Mouse (Mus musculus): ENCODE measurements around the gene Slc2a8. TPM values are rescaled to one million over a fixed set of nuclear protein-coding genes. Genes with fewer than 3 reads are reported as not detected.

Gene Slc2a8
- polyA plus RNA-seq, 1 experiment from 2014 or later: 14.0 TPM

DNA sequence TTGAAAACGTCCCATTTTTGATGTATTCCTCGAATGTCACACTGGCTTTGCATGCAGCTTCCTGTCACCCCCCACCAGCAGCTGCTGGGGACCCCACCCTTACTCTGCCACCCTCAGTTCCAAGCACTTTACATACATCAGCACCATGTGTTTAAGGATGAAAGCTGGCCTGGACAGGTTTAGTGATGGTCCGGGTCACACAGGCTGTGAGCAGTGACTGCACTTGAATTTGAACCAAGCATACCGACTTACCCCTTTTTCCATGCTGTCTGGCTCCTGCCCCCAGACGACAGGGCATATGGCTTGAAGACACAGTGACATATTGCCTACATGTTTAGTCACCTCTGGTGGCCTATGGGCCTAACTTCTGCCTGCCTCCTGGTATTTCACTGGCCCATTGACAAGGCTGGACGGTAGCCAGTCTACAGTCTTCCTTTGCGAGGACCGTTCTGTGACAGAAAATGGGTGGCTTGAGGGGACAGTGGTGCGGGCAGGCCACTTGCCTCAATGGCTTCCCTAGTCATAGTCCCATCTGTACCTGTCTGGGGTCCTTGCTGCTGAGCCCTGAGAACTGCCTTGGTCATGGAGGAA lies 13.8 kb downstream of the Slc2a8 start:
- H3K27ac ChIP-seq (ENCODE audit: low read length): no peak overlapping the region
- peaks cover 22% of the 10 kb centered on the region for H3K36me3 ChIP-seq (ENCODE audit: control insufficient read depth, insufficient read depth, low read length)
- H3K27me3 ChIP-seq (ENCODE audit: control insufficient read depth, insufficient read depth, low read length): no peaks in the 10 kb centered on the region
- H3K4me2 ChIP-seq (replicated peaks; ENCODE audit: low read depth, low read length): peak overlapping the region; percentile 92; the same call in 1 of the 2 replicates
- no peak for ATAC-seq (ENCODE audit: insufficient number of reproducible peaks, insufficient read depth, low FRiP score, low read depth)
- WGBS: 81% methylated on average over 9 of the region's 9 CpGs
- H3K4me1 ChIP-seq (ENCODE audit: control insufficient read depth, insufficient read depth, low read length): peaks cover 6% of the 10 kb centered on the region; the same call in 1 of the 2 replicates
- H3K9me3 ChIP-seq (ENCODE audit: control insufficient read depth, low read depth, low read length): no peaks in the 10 kb centered on the region
- no peak overlapping the region for H3K9ac ChIP-seq (replicated peaks; ENCODE audit: low read depth, low read length)
- H3K4me3 ChIP-seq (ENCODE audit: low read depth, low read length): 0 out of 2 replicates have a peak overlapping the region, but pooled peaks have one; percentile 66

DNA sequence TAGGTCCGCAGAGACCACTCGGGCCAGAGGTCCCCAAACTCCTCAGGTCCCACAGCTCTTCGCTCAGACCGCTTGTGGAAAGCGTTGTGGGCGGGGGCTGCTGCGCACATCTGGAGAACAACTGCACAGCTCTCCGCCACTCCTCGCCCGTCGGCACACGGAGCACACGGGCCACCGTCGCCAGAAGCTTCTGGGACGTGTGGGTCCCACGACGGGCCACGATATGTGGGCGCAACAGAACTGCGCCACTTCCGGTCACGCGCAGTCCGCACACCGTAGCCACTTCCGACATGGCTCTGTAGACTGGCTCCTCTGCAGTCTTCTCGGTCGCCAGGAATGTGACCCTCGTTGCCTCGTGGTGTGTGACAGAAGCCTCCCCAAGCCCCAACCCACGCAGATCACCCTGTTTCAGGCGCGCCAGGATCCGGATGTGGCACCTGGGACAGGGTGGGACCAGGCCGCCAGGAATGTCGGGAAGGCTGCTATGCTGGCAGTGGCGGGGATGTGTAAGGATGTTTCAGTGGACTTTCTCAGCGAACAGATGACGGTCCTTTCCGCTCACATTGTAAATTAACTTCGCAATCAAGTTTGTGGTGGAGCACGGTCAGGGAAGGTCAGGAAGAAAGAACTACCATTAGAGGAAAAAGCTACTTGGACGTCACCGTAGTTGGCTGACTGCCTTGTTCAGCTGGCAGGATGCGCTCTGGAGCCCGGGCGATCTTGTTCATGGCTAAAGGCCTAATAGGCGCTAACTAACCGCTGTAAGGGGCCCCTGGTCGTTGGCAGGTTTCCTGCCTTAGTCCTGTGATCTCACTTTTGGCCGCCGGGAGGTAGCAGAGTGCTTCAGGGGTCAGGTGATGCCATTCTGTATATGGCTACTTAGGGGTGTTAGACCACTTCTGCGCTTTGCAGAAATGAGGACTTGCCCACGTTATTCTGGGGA lies 14.9 kb downstream of the Slc2a8 start:
- under 1% methylated on average over 55 of the region's 55 CpGs for WGBS
- Histone ChIP-seq H3K9ac (replicated peaks; ENCODE audit: low read depth, low read length) (peak overlapping the region; percentile 65), H3K36me3 (ENCODE audit: control insufficient read depth, insufficient read depth, low read length) (peaks cover 29% of the 10 kb centered on the region), H3K4me2 (replicated peaks; ENCODE audit: low read depth, low read length) (peak overlapping the region; percentile 92), H3K4me1 (ENCODE audit: control insufficient read depth, insufficient read depth, low read length) (peaks cover 6% of the 10 kb centered on the region; the same call in 1 of the 2 replicates), H3K27me3 (ENCODE audit: control insufficient read depth, insufficient read depth, low read length) (no peaks in the 10 kb centered on the region), H3K27ac (ENCODE audit: low read length) (peak overlapping the region; percentile 95), H3K9me3 (ENCODE audit: control insufficient read depth, low read depth, low read length) (no peaks in the 10 kb centered on the region), H3K4me3 (ENCODE audit: low read depth, low read length) (peak overlapping the region; percentile 66)
- peak; percentile 85 for ATAC-seq (ENCODE audit: insufficient number of reproducible peaks, insufficient read depth, low FRiP score, low read depth)

DNA sequence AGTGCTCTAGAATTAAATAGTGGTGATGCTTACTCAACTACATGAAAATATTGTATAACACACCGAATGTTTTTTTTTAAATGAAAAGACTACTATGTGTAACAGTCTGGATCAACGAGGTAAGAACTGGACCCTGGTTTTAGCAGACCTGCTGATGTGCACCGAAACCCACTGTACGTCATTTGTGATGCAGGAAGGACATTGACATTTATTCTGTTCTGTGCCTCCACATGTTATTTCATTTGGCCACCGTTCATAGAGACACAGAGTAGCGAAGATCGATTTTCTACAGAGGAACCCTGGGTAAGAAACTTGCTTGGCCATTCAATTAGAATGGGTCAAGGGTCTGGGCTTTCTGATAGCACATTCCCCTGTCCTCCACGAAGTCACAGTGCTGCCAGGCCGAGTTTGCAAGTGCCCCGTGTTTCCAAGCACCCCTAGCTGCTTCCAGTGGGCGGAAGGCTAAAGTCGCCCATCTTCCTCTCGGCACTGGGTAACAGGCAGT lies 15.6 kb downstream of the Slc2a8 start:
- Histone ChIP-seq H3K27ac (ENCODE audit: low read length) (peak overlapping the region; percentile 95), H3K9me3 (ENCODE audit: control insufficient read depth, low read depth, low read length) (no peaks in the 10 kb centered on the region), H3K4me3 (ENCODE audit: low read depth, low read length) (peak overlapping the region; percentile 66), H3K4me1 (ENCODE audit: control insufficient read depth, insufficient read depth, low read length) (peaks cover 6% of the 10 kb centered on the region; the same call in 1 of the 2 replicates), H3K27me3 (ENCODE audit: control insufficient read depth, insufficient read depth, low read length) (no peaks in the 10 kb centered on the region), H3K4me2 (replicated peaks; ENCODE audit: low read depth, low read length) (peak overlapping the region; percentile 92), H3K36me3 (ENCODE audit: control insufficient read depth, insufficient read depth, low read length) (peaks cover 29% of the 10 kb centered on the region), H3K9ac (replicated peaks; ENCODE audit: low read depth, low read length) (peak overlapping the region; percentile 65)
- no peak for ATAC-seq (ENCODE audit: insufficient number of reproducible peaks, insufficient read depth, low FRiP score, low read depth)
- 7% methylated on average over 13 of the region's 13 CpGs for WGBS

DNA sequence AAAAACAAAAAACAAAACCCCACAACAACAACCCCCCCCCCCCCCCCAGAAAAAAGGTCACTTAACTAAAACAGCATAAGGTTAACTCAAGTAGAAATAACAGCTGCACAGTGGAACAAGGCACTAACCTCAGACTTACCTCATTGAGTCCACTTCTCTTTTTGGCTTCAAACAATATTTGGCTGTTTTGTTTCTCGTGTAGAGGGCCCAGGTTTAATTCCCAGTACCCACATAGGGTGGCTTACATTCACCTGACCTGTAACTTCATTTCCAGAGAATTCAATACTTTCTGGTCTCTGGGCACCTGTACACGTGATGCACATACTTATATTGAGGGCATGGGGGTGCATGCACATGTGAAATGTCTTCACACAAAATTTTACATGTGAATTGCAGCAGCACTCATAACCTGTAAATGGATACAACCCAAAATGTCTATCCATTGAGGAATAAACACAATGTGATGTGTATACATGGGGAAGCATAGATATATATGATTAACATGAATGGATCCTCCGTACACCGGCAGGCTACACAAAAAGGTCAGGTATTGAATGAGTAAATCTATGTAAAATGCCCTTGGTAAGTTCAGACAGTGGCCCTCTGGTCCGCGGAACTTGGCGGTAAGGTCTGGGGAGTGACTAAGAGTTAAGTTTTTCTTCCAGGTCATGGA lies 16.2 kb downstream of the Slc2a8 start:
- H3K27me3 ChIP-seq (ENCODE audit: control insufficient read depth, insufficient read depth, low read length): no peaks in the 10 kb centered on the region
- H3K4me3 ChIP-seq (ENCODE audit: low read depth, low read length): 0 out of 2 replicates have a peak overlapping the region, but pooled peaks have one; percentile 66
- no peak overlapping the region for H3K27ac ChIP-seq (ENCODE audit: low read length)
- WGBS: 9% methylated on average over 7 of the region's 7 CpGs
- H3K9ac ChIP-seq (replicated peaks; ENCODE audit: low read depth, low read length): no peak overlapping the region
- no peaks in the 10 kb centered on the region for H3K9me3 ChIP-seq (ENCODE audit: control insufficient read depth, low read depth, low read length)
- peaks cover 29% of the 10 kb centered on the region for H3K36me3 ChIP-seq (ENCODE audit: control insufficient read depth, insufficient read depth, low read length)
- H3K4me2 ChIP-seq (replicated peaks; ENCODE audit: low read depth, low read length): peak overlapping the region; percentile 92
- peaks cover 10% of the 10 kb centered on the region; the same call in 1 of the 2 replicates for H3K4me1 ChIP-seq (ENCODE audit: control insufficient read depth, insufficient read depth, low read length)
- no peak for ATAC-seq (ENCODE audit: insufficient number of reproducible peaks, insufficient read depth, low FRiP score, low read depth)

DNA sequence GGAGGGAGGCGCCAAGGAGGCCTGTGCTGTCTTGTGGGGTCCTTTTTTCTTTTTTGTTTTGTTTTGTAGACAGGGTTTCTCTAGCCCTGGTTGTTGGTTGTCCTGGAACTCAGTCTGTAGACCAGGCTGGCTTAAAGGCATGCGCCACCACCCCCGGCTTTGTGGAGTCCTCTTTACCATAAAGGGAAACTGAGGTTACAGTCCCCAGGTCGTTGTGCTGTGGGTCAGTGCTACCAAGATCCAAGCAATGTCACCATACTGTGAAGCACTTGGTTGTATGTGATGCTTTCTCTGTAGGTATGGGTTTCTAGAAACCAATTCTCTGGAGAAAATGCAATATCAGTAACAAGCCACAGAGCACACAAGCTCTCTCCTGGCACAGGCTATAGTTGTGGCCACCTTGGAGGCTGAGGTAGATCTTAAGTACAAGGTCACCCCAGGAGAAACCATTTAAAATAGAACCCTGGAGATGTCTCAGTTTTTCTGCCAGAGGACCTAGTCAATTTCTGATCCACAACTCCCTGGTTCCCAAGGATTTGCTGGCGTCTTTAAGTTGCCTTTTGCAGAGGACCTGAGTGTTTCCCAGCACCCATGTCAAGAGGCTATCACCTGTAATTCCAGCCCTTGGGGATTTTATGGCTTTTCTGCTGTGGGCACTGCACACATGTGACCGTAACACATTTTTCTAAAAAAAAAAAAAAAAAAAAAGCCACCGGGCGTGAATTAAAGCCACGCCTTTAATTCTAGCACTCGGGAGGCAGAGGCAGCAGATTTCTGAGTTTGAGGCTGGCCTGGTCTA lies 17.0 kb downstream of the Slc2a8 start:
- H3K27me3 ChIP-seq (ENCODE audit: control insufficient read depth, insufficient read depth, low read length): no peaks in the 10 kb centered on the region
- no peak overlapping the region for H3K9ac ChIP-seq (replicated peaks; ENCODE audit: low read depth, low read length)
- H3K27ac ChIP-seq (ENCODE audit: low read length): no peak overlapping the region
- peaks cover 13% of the 10 kb centered on the region; the same call in 1 of the 2 replicates for H3K4me1 ChIP-seq (ENCODE audit: control insufficient read depth, insufficient read depth, low read length)
- whole genome bisulfite sequencing: 36% methylated on average over 10 of the region's 10 CpGs
- no peak overlapping the region for H3K4me2 ChIP-seq (replicated peaks; ENCODE audit: low read depth, low read length)
- no peak for ATAC-seq (ENCODE audit: insufficient number of reproducible peaks, insufficient read depth, low FRiP score, low read depth)
- peaks cover 29% of the 10 kb centered on the region for H3K36me3 ChIP-seq (ENCODE audit: control insufficient read depth, insufficient read depth, low read length)
- H3K9me3 ChIP-seq (ENCODE audit: control insufficient read depth, low read depth, low read length): no peaks in the 10 kb centered on the region
- H3K4me3 ChIP-seq (ENCODE audit: low read depth, low read length): no peak overlapping the region

DNA sequence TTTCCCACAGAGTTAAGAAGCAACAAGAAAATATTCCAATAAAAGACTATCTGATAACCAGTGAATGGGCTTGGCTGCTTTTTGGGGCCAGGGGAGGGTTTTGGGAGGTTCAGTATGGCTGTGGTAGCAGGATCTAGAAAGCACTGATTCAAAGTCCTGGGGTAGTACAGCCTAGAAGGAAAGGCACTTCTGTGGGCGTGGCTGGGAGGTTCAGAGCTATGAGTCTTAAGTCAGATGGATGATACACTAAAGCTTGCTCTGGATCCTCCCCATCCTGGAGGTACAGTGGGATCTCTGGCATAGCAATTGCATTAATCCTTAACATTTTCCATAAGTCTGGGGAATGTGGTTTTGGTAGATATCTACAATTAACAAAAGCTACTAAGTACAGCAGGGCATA lies 17.9 kb downstream of the Slc2a8 start:
- Histone ChIP-seq H3K27ac (ENCODE audit: low read length) (no peak overlapping the region), H3K4me3 (ENCODE audit: low read depth, low read length) (peak overlapping the region; percentile 85; the same call in 1 of the 2 replicates), H3K9me3 (ENCODE audit: control insufficient read depth, low read depth, low read length) (no peaks in the 10 kb centered on the region), H3K4me1 (ENCODE audit: control insufficient read depth, insufficient read depth, low read length) (peaks cover 13% of the 10 kb centered on the region; the same call in 1 of the 2 replicates), H3K4me2 (replicated peaks; ENCODE audit: low read depth, low read length) (peak overlapping the region; percentile 89; the same call in 1 of the 2 replicates), H3K27me3 (ENCODE audit: control insufficient read depth, insufficient read depth, low read length) (no peaks in the 10 kb centered on the region), H3K9ac (replicated peaks; ENCODE audit: low read depth, low read length) (no peak overlapping the region), H3K36me3 (ENCODE audit: control insufficient read depth, insufficient read depth, low read length) (peaks cover 29% of the 10 kb centered on the region)
- ATAC-seq (ENCODE audit: insufficient number of reproducible peaks, insufficient read depth, low FRiP score, low read depth): no peak
- 64% methylated on average over 1 of the region's 1 CpGs for WGBS

DNA sequence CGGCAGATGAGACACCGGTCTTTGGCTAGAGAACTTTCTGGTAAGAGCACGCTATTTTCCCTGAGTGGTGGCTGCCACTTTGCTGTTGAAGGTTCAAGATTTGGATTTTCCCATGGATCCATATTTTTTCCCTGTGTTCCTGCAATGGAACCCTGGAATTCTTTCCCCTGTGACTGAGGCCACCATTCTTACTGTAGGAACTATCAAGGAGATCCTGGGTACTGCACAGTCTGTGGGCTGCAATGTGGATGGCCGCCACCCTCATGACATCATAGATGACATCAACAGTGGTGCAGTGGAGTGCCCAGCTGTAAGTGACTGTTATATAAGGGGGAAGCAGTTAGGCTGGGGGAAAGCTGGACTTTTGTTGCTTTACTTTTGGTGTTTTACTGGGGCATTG lies 18.3 kb downstream of the Slc2a8 start:
- H3K4me2 ChIP-seq (replicated peaks; ENCODE audit: low read depth, low read length): peak overlapping the region; percentile 89
- no peaks in the 10 kb centered on the region for H3K27me3 ChIP-seq (ENCODE audit: control insufficient read depth, insufficient read depth, low read length)
- ATAC-seq (ENCODE audit: insufficient number of reproducible peaks, insufficient read depth, low FRiP score, low read depth): no peak
- H3K9me3 ChIP-seq (ENCODE audit: control insufficient read depth, low read depth, low read length): no peaks in the 10 kb centered on the region
- H3K27ac ChIP-seq (ENCODE audit: low read length): no peak overlapping the region
- H3K36me3 ChIP-seq (ENCODE audit: control insufficient read depth, insufficient read depth, low read length): peaks cover 29% of the 10 kb centered on the region
- peaks cover 13% of the 10 kb centered on the region; the same call in 1 of the 2 replicates for H3K4me1 ChIP-seq (ENCODE audit: control insufficient read depth, insufficient read depth, low read length)
- no peak overlapping the region for H3K9ac ChIP-seq (replicated peaks; ENCODE audit: low read depth, low read length)
- 57% methylated on average over 4 of the region's 4 CpGs for WGBS
- peak overlapping the region; percentile 85; the same call in 1 of the 2 replicates for H3K4me3 ChIP-seq (ENCODE audit: low read depth, low read length)
